Mouse (Mus musculus): Measurements from ENCODE around the gene Vegfc. TPM values are rescaled to one million over a fixed set of nuclear protein-coding genes. Genes with fewer than 3 reads are reported as not detected.

The Vegfc gene
- polyA plus RNA-seq (2016; fragmentation: Nextera tagmentation; extraction: Ambion mirVana) = 5.2 and 5.5 TPM in 2 replicates

DNA sequence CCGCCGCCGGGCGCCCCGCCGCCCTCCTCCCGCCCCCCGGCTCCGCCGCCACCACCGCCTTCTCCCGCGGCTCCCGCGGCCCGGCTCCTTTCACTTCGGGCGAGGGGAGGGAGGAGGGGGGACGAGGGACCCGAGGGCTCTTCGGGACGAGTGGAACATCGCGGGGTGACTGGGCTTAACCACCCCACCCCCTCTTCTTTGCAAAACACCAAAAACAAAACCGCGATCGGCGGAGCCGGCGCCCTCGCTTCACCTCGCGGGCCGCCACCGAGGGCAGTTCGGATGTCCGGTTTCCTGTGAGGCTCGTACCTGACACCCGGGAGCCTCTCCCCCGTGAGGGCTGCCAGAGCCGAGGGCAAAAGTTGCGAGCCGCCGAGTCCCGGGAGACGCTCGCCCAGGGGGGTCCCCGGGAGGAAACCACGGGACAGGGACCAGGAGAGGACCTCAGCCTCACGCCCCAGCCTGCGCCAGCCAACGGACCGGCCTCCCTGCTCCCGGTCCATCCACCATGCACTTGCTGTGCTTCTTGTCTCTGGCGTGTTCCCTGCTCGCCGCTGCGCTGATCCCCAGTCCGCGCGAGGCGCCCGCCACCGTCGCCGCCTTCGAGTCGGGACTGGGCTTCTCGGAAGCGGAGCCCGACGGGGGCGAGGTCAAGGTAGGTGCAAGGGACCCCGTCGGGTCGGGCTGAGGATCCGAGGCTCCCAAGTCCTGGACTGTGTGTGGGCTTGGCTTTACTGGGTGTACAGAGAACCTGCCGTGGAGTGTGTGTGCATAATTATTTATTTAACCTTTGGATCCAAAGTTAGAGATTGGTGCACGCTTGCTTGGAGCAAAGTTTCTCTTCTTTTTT, at the start of gene Vegfc:
Vegfc (plus strand) TSS at position 336 of the 850 bp plus-strand sequence.
- peak; percentile 74 for DNase-seq (ENCODE audit: extremely low spot score, low spot score)
- Histone ChIP-seq H3K4me3 (peak within 1 kb of the TSS; percentile 72), H3K27me3 (ENCODE audit: poor library complexity, severe bottlenecking) (peaks cover 14% of the 10 kb centered on the region), H3K9me3 (no peaks in the 10 kb centered on the region), H3K36me3 (replicated peaks) (no peaks in the 10 kb centered on the region), H3K27ac (peak within 1 kb of the TSS; percentile 96), H3K4me1 (peaks cover 24% of the 10 kb centered on the region)
- under 1% methylated on average over 75 of the region's 79 CpGs for WGBS

DNA sequence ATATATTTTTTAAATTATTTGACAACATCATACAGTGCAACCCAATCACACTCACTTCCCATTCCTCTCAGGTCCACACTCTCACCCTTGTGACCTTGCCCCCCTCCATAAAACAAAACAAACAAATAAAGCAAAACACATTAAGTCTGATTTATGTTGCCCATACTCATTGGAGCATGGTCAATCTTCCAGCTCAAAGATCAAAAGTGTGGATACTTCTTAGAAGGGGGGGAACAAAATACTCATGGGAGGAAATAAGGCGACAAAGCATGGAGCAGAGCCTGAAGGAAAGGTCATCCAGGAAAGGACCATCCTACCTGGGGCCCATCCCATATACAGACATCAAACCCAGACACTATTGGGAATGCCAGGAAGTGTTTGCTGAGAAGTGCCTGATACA, 42.8 kb upstream of the Vegfc start:
- no peaks in the 10 kb centered on the region for H3K9me3 ChIP-seq
- H3K27ac ChIP-seq = no peak overlapping the region
- DNase-seq (ENCODE audit: extremely low spot score, low spot score) = no peak
- no peaks in the 10 kb centered on the region for H3K27me3 ChIP-seq (ENCODE audit: poor library complexity, severe bottlenecking)
- no peaks in the 10 kb centered on the region for H3K36me3 ChIP-seq (replicated peaks)
- H3K4me1 ChIP-seq = no peaks in the 10 kb centered on the region
- WGBS = 91% methylated on average over 1 of the region's 1 CpGs
- H3K4me3 ChIP-seq = no peak overlapping the region

DNA sequence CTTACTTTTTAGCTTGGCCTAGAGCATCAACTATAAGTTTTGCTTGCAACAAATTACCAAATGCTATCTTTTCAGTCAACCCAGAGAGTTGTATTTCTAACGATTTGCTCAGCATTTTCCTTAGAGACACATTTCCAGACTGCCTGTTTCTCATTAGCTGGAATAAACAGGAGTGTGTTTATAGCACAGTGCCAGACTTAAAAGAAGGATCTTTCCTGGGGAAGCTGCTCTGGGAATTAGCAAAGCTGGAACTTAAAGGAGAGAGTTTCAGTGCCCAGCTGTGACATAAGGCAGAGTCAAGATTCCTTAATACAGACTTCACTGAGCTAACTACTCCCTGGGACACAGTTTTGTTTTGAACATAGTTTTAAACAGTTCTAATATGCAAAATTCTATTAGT, 34.8 kb upstream of the Vegfc start:
- 21% methylated on average over 1 of the region's 1 CpGs for WGBS
- Histone ChIP-seq H3K36me3 (replicated peaks) (no peaks in the 10 kb centered on the region), H3K27me3 (ENCODE audit: poor library complexity, severe bottlenecking) (no peaks in the 10 kb centered on the region), H3K4me1 (peaks cover 7% of the 10 kb centered on the region), H3K4me3 (no peak overlapping the region), H3K9me3 (no peaks in the 10 kb centered on the region), H3K27ac (no peak overlapping the region)
- DNase-seq (ENCODE audit: extremely low spot score, low spot score) = no peak

DNA sequence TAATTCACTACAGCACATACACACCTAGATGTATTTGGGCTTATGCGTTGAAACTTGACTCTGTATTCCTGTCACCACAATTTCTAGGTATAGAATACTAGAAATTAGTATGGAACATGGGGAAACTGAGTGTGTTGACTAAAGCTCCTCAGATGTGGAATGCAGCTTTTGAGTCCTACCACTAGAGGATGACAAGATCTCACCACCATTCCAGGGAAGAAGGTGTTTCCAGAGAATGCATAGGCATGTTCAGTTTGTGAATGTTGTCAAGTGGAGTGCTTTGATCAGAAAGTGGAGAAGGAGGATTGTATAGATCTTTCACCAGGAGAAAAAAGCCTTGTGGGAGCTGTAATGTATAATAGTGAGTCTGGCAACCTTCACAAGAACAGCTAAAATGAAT, 33.9 kb upstream of the Vegfc start:
- Histone ChIP-seq H3K36me3 (replicated peaks) (no peaks in the 10 kb centered on the region), H3K27me3 (ENCODE audit: poor library complexity, severe bottlenecking) (no peaks in the 10 kb centered on the region), H3K4me1 (peaks cover 7% of the 10 kb centered on the region), H3K4me3 (no peak overlapping the region), H3K27ac (no peak overlapping the region), H3K9me3 (no peaks in the 10 kb centered on the region)
- WGBS = 92% methylated on average over 1 of the region's 1 CpGs
- DNase-seq (ENCODE audit: extremely low spot score, low spot score) = no peak

DNA sequence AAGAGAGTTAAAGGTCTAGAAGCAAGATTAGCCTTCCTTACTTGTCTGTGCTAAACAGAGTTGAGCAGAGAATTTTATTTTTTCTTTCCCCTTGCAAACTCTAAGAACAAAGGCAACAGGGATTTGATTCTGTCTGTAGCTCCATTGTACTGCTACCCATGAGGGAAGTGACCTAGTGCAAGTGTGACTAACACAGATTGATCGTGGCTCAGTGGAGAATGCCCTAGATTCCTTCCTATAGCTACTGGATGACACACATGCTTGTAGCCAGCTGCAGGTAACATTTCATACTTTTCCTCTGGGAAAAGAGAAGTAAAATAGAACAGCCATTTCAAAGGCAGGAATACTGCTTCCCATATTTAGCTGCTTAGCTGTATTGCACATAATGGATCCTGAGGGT, 24.2 kb upstream of the Vegfc start:
- H3K27me3 ChIP-seq (ENCODE audit: poor library complexity, severe bottlenecking) = no peaks in the 10 kb centered on the region
- H3K4me1 ChIP-seq = peaks cover 6% of the 10 kb centered on the region
- H3K9me3 ChIP-seq = no peaks in the 10 kb centered on the region
- no peak overlapping the region for H3K4me3 ChIP-seq
- WGBS = 11% methylated on average over 1 of the region's 1 CpGs
- no peak overlapping the region for H3K27ac ChIP-seq
- DNase-seq (ENCODE audit: extremely low spot score, low spot score) = no peak
- H3K36me3 ChIP-seq (replicated peaks) = no peaks in the 10 kb centered on the region

DNA sequence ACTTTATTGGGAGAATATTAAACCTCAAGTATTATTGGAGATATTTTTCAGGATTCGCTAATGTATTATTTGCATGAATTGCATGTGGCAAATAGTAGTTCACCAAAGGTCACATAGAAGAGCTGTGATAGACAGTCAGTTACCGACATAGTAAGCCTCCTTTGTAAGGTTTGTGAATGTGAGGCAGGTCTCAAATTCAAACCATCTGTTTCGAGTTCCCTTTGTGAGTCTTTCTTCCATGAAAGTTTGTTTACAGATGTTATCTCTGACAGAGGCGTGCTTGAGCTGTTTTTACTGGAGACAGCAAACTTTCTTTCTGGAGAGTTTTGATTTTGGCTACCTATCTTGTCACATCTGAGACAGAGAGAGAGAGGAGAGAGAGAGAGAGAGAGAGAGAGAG, 11.9 kb upstream of the Vegfc start:
- no peaks in the 10 kb centered on the region for H3K9me3 ChIP-seq
- H3K4me3 ChIP-seq = no peak overlapping the region
- H3K4me1 ChIP-seq = peaks cover 9% of the 10 kb centered on the region
- WGBS = 58% methylated on average over 4 of the region's 4 CpGs
- DNase-seq (ENCODE audit: extremely low spot score, low spot score) = no peak
- H3K36me3 ChIP-seq (replicated peaks) = no peaks in the 10 kb centered on the region
- no peaks in the 10 kb centered on the region; the same call in 1 of the 2 replicates for H3K27me3 ChIP-seq (ENCODE audit: poor library complexity, severe bottlenecking)
- H3K27ac ChIP-seq = no peak overlapping the region

DNA sequence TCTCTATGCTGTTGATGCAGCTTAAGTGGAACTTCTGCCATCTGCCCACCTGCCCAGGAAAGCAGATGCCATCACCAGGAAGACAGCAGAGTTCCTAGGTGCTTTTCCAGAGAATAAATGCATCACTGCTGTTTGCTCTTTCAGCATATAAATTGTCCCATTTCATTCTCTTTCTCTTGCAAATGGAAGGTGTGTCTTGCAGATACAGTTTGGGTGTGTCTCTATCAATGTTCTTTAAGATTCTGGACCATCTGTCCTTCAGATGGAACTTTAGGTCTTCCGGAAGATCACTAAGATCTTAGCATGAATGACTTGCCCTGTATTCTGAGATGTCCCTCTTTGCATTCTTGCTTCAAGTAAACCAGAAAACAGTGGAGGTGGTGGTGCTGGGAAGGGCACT, 1.1 kb upstream of the Vegfc start:
- WGBS = 50% methylated on average over 1 of the region's 1 CpGs
- H3K9me3 ChIP-seq = no peaks in the 10 kb centered on the region
- H3K27me3 ChIP-seq (ENCODE audit: poor library complexity, severe bottlenecking) = peaks cover 14% of the 10 kb centered on the region
- no peaks in the 10 kb centered on the region for H3K36me3 ChIP-seq (replicated peaks)
- H3K4me3 ChIP-seq = peak overlapping the region; percentile 72
- peaks cover 24% of the 10 kb centered on the region for H3K4me1 ChIP-seq
- no peak for DNase-seq (ENCODE audit: extremely low spot score, low spot score)
- H3K27ac ChIP-seq = peak overlapping the region; percentile 96; the same call in 1 of the 2 replicates

DNA sequence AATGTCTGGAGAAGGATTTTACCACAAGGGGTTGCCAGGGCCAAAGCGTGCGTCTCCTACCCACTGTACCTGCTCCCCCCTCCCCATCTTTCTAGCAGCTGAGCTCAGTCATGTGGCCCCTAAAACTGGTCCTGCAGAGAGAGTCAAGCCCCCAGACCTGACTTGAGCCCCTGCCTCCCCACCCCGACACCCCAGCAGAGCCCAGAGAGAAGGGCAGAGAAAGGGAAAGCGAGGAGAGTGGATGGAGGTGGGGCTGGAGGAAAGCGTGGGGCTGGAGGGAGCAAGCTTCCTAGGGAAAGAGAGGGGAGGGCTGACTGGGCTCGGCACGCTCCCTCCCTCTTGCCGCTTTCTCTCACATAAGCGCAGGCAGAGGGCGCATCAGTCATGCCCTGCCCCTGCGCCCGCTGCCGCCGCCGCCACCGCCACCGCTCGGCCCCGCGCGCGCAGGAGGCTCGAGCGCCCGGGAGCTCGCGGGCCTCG, 575 bp upstream of the Vegfc start:
- H3K27me3 ChIP-seq (ENCODE audit: poor library complexity, severe bottlenecking) = peaks cover 14% of the 10 kb centered on the region
- WGBS = under 1% methylated on average over 27 of the region's 28 CpGs
- no peaks in the 10 kb centered on the region for H3K36me3 ChIP-seq (replicated peaks)
- DNase-seq (ENCODE audit: extremely low spot score, low spot score) = peak; percentile 76
- no peaks in the 10 kb centered on the region for H3K9me3 ChIP-seq
- peak overlapping the region; percentile 96 for H3K27ac ChIP-seq
- peak overlapping the region; percentile 72 for H3K4me3 ChIP-seq
- peaks cover 24% of the 10 kb centered on the region for H3K4me1 ChIP-seq

DNA sequence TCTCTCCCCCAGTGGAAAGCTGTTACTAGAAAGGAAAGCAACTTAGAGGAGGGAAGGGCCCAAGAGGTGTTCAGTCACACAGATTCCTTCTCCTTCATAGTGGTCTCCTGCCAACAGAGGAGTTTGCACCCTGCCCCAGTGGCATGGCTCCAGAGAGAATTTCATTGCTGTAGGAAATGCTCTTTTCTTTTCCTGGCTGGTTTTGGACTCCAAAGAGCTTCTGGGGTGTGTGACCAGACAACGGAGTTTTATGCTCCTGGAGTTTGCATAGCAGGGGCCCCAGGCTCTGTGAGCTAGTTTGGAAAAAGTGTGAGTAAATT, 675 bp downstream of the Vegfc start:
- no peak for DNase-seq (ENCODE audit: extremely low spot score, low spot score)
- Histone ChIP-seq H3K9me3 (no peaks in the 10 kb centered on the region), H3K4me3 (peak overlapping the region; percentile 72), H3K27ac (peak overlapping the region; percentile 96), H3K27me3 (ENCODE audit: poor library complexity, severe bottlenecking) (peaks cover 14% of the 10 kb centered on the region), H3K36me3 (replicated peaks) (no peaks in the 10 kb centered on the region), H3K4me1 (peaks cover 24% of the 10 kb centered on the region)
- 0% methylated on average over 1 of the region's 1 CpGs for WGBS

DNA sequence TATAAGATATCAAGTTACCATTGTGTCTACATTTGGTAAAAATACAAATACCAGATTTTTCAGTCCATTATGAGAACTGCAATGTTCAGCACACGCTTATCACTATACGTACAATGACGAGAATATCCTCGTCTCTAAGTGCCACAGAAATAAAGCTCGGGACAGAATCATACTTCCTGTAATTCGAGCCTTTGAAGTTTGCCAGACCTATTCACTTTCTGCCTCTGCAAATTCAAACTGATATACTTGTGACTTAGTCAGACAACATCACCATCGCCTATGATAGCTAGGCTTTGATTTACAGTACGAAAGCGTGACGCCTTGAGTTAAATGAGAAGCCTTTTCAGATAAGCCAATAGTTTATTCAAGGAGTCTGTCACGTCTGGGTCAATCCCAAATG, 1.6 kb downstream of the Vegfc start:
- Histone ChIP-seq H3K27ac (no peak overlapping the region), H3K4me3 (peak overlapping the region; percentile 72), H3K4me1 (peaks cover 24% of the 10 kb centered on the region), H3K9me3 (no peaks in the 10 kb centered on the region), H3K27me3 (ENCODE audit: poor library complexity, severe bottlenecking) (peaks cover 14% of the 10 kb centered on the region), H3K36me3 (replicated peaks) (no peaks in the 10 kb centered on the region)
- 49% methylated on average over 11 of the region's 11 CpGs for WGBS
- no peak for DNase-seq (ENCODE audit: extremely low spot score, low spot score)

DNA sequence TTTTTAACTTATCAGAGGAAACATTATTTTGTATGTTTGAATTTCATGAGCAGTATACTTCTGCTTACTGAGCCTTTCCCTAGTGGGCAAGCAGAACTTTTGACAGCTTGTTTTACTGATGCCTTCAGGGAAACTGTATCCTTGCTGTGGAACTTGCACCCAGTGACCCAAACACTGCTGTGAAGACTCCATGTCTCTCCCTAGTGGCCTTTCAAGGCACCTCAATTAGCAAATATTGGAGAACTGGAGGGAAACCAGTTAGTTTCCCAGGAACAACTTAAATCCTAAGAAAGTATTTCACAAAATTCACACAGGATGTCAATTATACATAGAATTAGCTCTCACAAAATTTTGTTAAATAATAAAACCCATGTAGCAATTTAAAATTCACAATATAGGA, 2.2 kb downstream of the Vegfc start:
- peaks cover 24% of the 10 kb centered on the region for H3K4me1 ChIP-seq
- no peak for DNase-seq (ENCODE audit: extremely low spot score, low spot score)
- H3K27me3 ChIP-seq (ENCODE audit: poor library complexity, severe bottlenecking) = peaks cover 14% of the 10 kb centered on the region
- no peaks in the 10 kb centered on the region for H3K9me3 ChIP-seq
- H3K27ac ChIP-seq = no peak overlapping the region
- H3K36me3 ChIP-seq (replicated peaks) = no peaks in the 10 kb centered on the region
- H3K4me3 ChIP-seq = peak overlapping the region; percentile 72; the same call in 1 of the 2 replicates

DNA sequence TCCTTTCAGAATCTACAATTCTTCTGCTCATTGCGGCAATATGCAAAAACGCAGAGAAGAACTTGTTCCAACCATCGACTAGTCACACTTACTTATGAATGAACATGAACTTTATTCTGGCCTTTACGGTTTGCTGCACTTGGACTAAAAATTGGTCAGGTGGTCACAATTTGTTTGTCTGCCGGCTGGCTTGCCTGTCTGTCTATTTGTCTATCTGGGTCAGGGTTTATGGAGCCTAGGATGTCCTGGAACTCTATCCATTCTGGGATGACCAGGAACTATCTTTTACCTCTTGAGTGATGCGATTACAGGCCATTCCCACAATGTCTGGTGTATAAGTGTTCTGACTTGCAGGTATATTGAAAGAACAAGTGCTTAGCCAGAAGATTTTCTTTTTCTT, 8.5 kb downstream of the Vegfc start:
- H3K27me3 ChIP-seq (ENCODE audit: poor library complexity, severe bottlenecking) = no peaks in the 10 kb centered on the region
- H3K4me3 ChIP-seq = no peak overlapping the region
- H3K9me3 ChIP-seq = no peaks in the 10 kb centered on the region
- no peak overlapping the region for H3K27ac ChIP-seq
- H3K4me1 ChIP-seq = no peaks in the 10 kb centered on the region
- no peaks in the 10 kb centered on the region for H3K36me3 ChIP-seq (replicated peaks)
- DNase-seq (ENCODE audit: extremely low spot score, low spot score) = no peak
- WGBS = 92% methylated on average over 6 of the region's 6 CpGs

DNA sequence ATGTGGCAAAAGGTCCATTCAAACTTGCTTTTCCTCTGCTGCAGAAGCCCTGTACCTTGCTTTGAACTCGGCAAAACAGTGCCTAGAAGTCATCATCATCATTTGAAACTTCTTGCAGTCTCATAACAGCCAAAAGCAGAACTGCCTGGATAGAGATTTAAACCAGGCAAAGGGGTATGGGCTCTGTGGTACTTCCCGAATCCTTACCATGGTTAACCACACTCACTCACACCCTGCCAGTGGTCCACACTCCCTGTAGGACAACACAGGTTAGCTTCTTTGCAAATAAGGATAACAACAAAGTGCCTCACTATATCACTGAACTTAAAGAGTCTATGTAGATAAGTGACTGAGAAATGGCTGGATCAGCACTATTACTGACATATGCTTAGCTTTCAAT, 9.7 kb downstream of the Vegfc start:
- H3K27ac ChIP-seq = no peak overlapping the region
- no peak overlapping the region for H3K4me3 ChIP-seq
- 87% methylated on average over 2 of the region's 2 CpGs for WGBS
- no peak for DNase-seq (ENCODE audit: extremely low spot score, low spot score)
- H3K36me3 ChIP-seq (replicated peaks) = no peaks in the 10 kb centered on the region
- H3K27me3 ChIP-seq (ENCODE audit: poor library complexity, severe bottlenecking) = no peaks in the 10 kb centered on the region
- no peaks in the 10 kb centered on the region for H3K4me1 ChIP-seq
- H3K9me3 ChIP-seq = no peaks in the 10 kb centered on the region
